Mouse (Mus musculus) MEL (cell line): Measurements from ENCODE around the gene Ppip5k1. TPM values are rescaled to one million over a fixed set of nuclear protein-coding genes. Genes with fewer than 3 reads are reported as not detected.

Experiments used
- DNase-seq: peaks from one replicate; pipeline ENCODE4 v3.0.0; 2011; ENCODE audit warnings: low read depth, low spot score
- H3K27ac ChIP-seq: 2 replicates; pipeline ENCODE4 v1.5.1; 2012; ENCODE audit warnings: low read depth, mild to moderate bottlenecking, control low read depth, low read length, moderate library complexity; ENCODE audit not compliant: control insufficient read depth
- H3K27me3 ChIP-seq, 2 experiments: fragments of 150-350 bp in 1 of 2; sonication (generic) in 1 of 2; 2 replicates each; pipeline ENCODE4 v1.6.1; 2012; ENCODE audit warnings: low read length in 2 of 2, mild to moderate bottlenecking in 2 of 2, improper control_type of control experiment in 1 of 2, moderate library complexity in 1 of 2; ENCODE audit not compliant: insufficient read depth in 2 of 2, control insufficient read depth in 1 of 2
- H3K36me3 ChIP-seq, 2 experiments: 2 replicates each; pipeline ENCODE4 v1.6.1; 2012 to 2014; ENCODE audit warnings: low read length in 2 of 2, improper control_type of control experiment in 1 of 2, inconsistent platforms in 1 of 2, mild to moderate bottlenecking in 1 of 2; ENCODE audit not compliant: insufficient read depth in 2 of 2, control insufficient read depth in 1 of 2
- H3K4me1 ChIP-seq, 2 experiments: fragments of 150-350 bp in 1 of 2; sonication (generic) in 1 of 2; 2 replicates each; pipeline ENCODE4 v1.6.1; 2012; ENCODE audit warnings: low read length in 2 of 2, improper control_type of control experiment in 1 of 2, mild to moderate bottlenecking in 1 of 2; ENCODE audit not compliant: insufficient read depth in 2 of 2, control insufficient read depth in 1 of 2
- H3K4me3 ChIP-seq, 2 experiments: fragments of 150-350 bp in 1 of 2; sonication (generic) in 1 of 2; 2 replicates each; pipeline ENCODE4 v1.5.1; 2012; ENCODE audit warnings: low read depth in 2 of 2, low read length in 2 of 2, mild to moderate bottlenecking in 2 of 2, moderate library complexity in 2 of 2, control low read depth in 1 of 2, improper control_type of control experiment in 1 of 2; ENCODE audit not compliant: control insufficient read depth in 1 of 2, insufficient read depth in 1 of 2
- H3K79me2 ChIP-seq: 2 replicates; pipeline ENCODE4 v1.6.1; 2012; ENCODE audit warnings: mild to moderate bottlenecking, low read length, moderate library complexity; ENCODE audit not compliant: control insufficient read depth, poor library complexity, insufficient read depth
- H3K9ac ChIP-seq: 2 replicates; pipeline ENCODE4 v1.6.1; 2012; ENCODE audit warnings: low read depth, mild to moderate bottlenecking, control low read depth, low read length, moderate library complexity; ENCODE audit not compliant: control insufficient read depth, poor library complexity, severe bottlenecking
- H3K9me3 ChIP-seq: fragments of 150-350 bp; sonication (generic); replicated peaks from 2 replicates; pipeline ENCODE4 v1.6.1; 2012; ENCODE audit warnings: mild to moderate bottlenecking, low read length, improper control_type of control experiment, moderate library complexity; ENCODE audit not compliant: insufficient read depth
- BHLHE40 ChIP-seq: IDR thresholded peaks from 2 replicates; pipeline ENCODE4 v1.6.1; 2012; ENCODE audit warnings: low read depth, mild to moderate bottlenecking, inconsistent platforms, low read length, improper control_type of control experiment, borderline replicate concordance
- CHD1 ChIP-seq: IDR thresholded peaks from 2 replicates; pipeline ENCODE4 v1.6.1; 2012; ENCODE audit warnings: low read depth, mild to moderate bottlenecking, inconsistent platforms, low read length, improper control_type of control experiment
- JUND ChIP-seq: IDR thresholded peaks from 2 replicates; pipeline ENCODE4 v1.6.1; 2011; ENCODE audit warnings: low read depth, mild to moderate bottlenecking, improper control_type of control experiment, low read length
- MAFK ChIP-seq: IDR thresholded peaks from 2 replicates; pipeline ENCODE4 v1.6.1; 2011; ENCODE audit warnings: low read depth, mild to moderate bottlenecking, low read length, improper control_type of control experiment, borderline replicate concordance
- MAX ChIP-seq: IDR thresholded peaks from 2 replicates; pipeline ENCODE4 v1.6.1; 2011; ENCODE audit warnings: low read length, improper control_type of control experiment
- MYB ChIP-seq: IDR thresholded peaks from 2 replicates; pipeline ENCODE4 v1.6.1; 2011; ENCODE audit warnings: mild to moderate bottlenecking, low read depth, low read length, improper control_type of control experiment
- NRF1 ChIP-seq: IDR thresholded peaks from 2 replicates; pipeline ENCODE4 v1.6.1; 2014; ENCODE audit warnings: low read depth, mild to moderate bottlenecking, inconsistent platforms, low read length, improper control_type of control experiment, moderate library complexity; ENCODE audit not compliant: poor library complexity, insufficient read depth, severe bottlenecking
- POLR2A ChIP-seq, 2 experiments: IDR thresholded peaks; 2 replicates each; pipeline ENCODE4 v1.6.1; 2011 to 2012; ENCODE audit warnings: low read length in 2 of 2, mild to moderate bottlenecking in 2 of 2, control low read depth in 1 of 2, improper control_type of control experiment in 1 of 2, low read depth in 1 of 2, moderate library complexity in 1 of 2; ENCODE audit not compliant: control insufficient read depth in 1 of 2, insufficient read depth in 1 of 2, poor library complexity in 1 of 2
- POLR2AphosphoS5 ChIP-seq: IDR thresholded peaks from 2 replicates; pipeline ENCODE4 v1.6.1; 2012; ENCODE audit warnings: low read depth, borderline replicate concordance, mild to moderate bottlenecking, inconsistent platforms, low read length, moderate library complexity, mixed read lengths
- TAL1 ChIP-seq: IDR thresholded peaks from 2 replicates; pipeline ENCODE4 v1.6.1; 2012; ENCODE audit warnings: mild to moderate bottlenecking, inconsistent platforms, low read length, moderate library complexity, mixed read lengths
- polyA plus RNA-seq, 2 experiments: library from polyadenylated mRNA; stranded (reverse) in 1 of 2; unstranded in 1 of 2; fragments of >175 nt in 1 of 2; fragments of >200 nt in 1 of 2; gene quantifications; 2 replicates each; pipeline versions ENCODE4 v1.2.1 to v1.2.4; 2012; ENCODE audit warnings: low replicate concordance in 2 of 2, low read depth in 1 of 2; ENCODE audit not compliant: insufficient read length in 2 of 2, insufficient read depth in 1 of 2, missing spikeins in 1 of 2
- total RNA-seq: library from RNA; depleted of rRNA; stranded (reverse); fragments of 300-350 nt; gene quantifications from 2 replicates; pipeline ENCODE4 v1.2.3, GENCODE M21; 2012; rRNA removed

The Ppip5k1 gene
- total and polyA plus RNA-seq, 3 experiments, result 10.4 to 14.8 TPM; not detected in 1

GRCm38 (mm10) chr2:121270521-121271235 is 84.5 kb downstream of the Ppip5k1 start:
- DNase-seq, result no peak

GRCm38 (mm10) chr2:121268446-121268845 is 86.8 kb downstream of the Ppip5k1 start:
- no peak overlapping the region for H3K4me3 ChIP-seq
- TF ChIP-seq MYB (no peak), NRF1 (no peak), MAFK (no peak)
- no peak for DNase-seq

More at GRCm38 (mm10) chr2:121270521-121271235, 84.5 kb downstream of the Ppip5k1 start:
- Histone ChIP-seq H3K9me3 (no peaks in the 10 kb centered on the region), H3K36me3 (peaks cover under 1 to 6% of the 10 kb centered on the region in 2 experiments), H3K79me2 (peaks cover 6% of the 10 kb centered on the region; the same call in 1 of the 2 replicates), H3K27ac (no peak overlapping the region), H3K27me3 (no peaks in the 10 kb centered on the region), H3K4me3 (peak overlapping the region; percentile 82 to 100), H3K4me1 (peaks cover 3 to 7% of the 10 kb centered on the region in 2 experiments; a peak in 3 of 4 replicates), H3K9ac (peak overlapping the region; percentile 79)
- TF ChIP-seq JUND, result no peak
- no peak for TF ChIP-seq TAL1
- TF ChIP-seq NRF1, result no peak
- no peak for TF ChIP-seq BHLHE40
- no peak for TF ChIP-seq MAX
- TF ChIP-seq CHD1, result no peak
- TF ChIP-seq POLR2A (IDR thresholded peaks at IDR 0.05; ENCODE audit: control insufficient read depth in 1 of 2, insufficient read depth in 1 of 2, low read depth in 1 of 2, low read length in 2 of 2, poor library complexity in 1 of 2), result peak in 1 of 2 experiments; percentile 38; a peak in 1 of 4 replicates
- no peak for TF ChIP-seq POLR2AphosphoS5

More at GRCm38 (mm10) chr2:121268446-121268845, 86.8 kb downstream of the Ppip5k1 start:
- Histone ChIP-seq H3K27me3 (no peaks in the 10 kb centered on the region), H3K9ac (no peak overlapping the region), H3K36me3 (peaks cover 2 to 6% of the 10 kb centered on the region in 2 experiments), H3K27ac (no peak overlapping the region), H3K4me1 (peaks cover 3 to 6% of the 10 kb centered on the region in 2 experiments; a peak in 3 of 4 replicates), H3K9me3 (no peaks in the 10 kb centered on the region), H3K79me2 (peaks cover 6% of the 10 kb centered on the region; the same call in 1 of the 2 replicates)

Other genes starting within 250 kb of the Ppip5k1 start
- gene Tgm7, start 245.6 kb downstream of the Ppip5k1 start, total RNA-seq, result not detected in 2 replicates
- not detected for gene Tgm7, start 245.6 kb downstream of the Ppip5k1 start, polyA plus RNA-seq
- gene Adal, start 215.0 kb downstream of the Ppip5k1 start, total RNA-seq, result 9.3 and 10.8 TPM in 2 replicates
- gene Adal, start 215.0 kb downstream of the Ppip5k1 start, polyA plus RNA-seq, result 100 to 1,000 TPM in 1 of 2 experiments, 10 to 100 TPM in 1; 12.1 to 101 TPM
- 9.4 and 13.2 TPM in 2 replicates for gene Lcmt2, start 214.7 kb downstream of the Ppip5k1 start, total RNA-seq
- gene Lcmt2, start 214.7 kb downstream of the Ppip5k1 start, polyA plus RNA-seq, result 10 to 100 TPM in 1 of 2 experiments, not detected in 1; 12.9 TPM
- gene Tubgcp4, start 184.7 kb downstream of the Ppip5k1 start, total RNA-seq, result 27.9 and 31.3 TPM in 2 replicates
- gene Tubgcp4, start 184.7 kb downstream of the Ppip5k1 start, polyA plus RNA-seq, result 10 to 100 TPM in 1 of 2 experiments, not detected in 1; 38.9 TPM
- gene Zscan29, start 184.3 kb downstream of the Ppip5k1 start, total RNA-seq, result 6.5 and 6.7 TPM in 2 replicates
- gene Zscan29, start 184.3 kb downstream of the Ppip5k1 start, polyA plus RNA-seq, result 100 to 1,000 TPM in 1 of 2 experiments, 10 to 100 TPM in 1; 10.2 to 199 TPM
- 13.4 and 16.6 TPM in 2 replicates for gene Trp53bp1, start 84.0 kb downstream of the Ppip5k1 start, total RNA-seq
- 100 to 1,000 TPM in 1 of 2 experiments, 10 to 100 TPM in 1; 37.3 to 160 TPM for gene Trp53bp1, start 84.0 kb downstream of the Ppip5k1 start, polyA plus RNA-seq
- 0.77 and 2.6 TPM in 2 replicates for gene Map1a, start 65.8 kb downstream of the Ppip5k1 start, total RNA-seq
- 1 to 10 TPM in 1 of 2 experiments, not detected in 1; 9.4 TPM for gene Map1a, start 65.8 kb downstream of the Ppip5k1 start, polyA plus RNA-seq
- gene Ckmt1, start 2.3 kb upstream of the Ppip5k1 start, total RNA-seq, result not detected in 2 replicates
- gene Ckmt1, start 2.3 kb upstream of the Ppip5k1 start, polyA plus RNA-seq, result not detected
- not detected in 2 replicates for gene Strc, start 31.8 kb upstream of the Ppip5k1 start, total RNA-seq
- not detected for gene Strc, start 31.8 kb upstream of the Ppip5k1 start, polyA plus RNA-seq
- gene Pdia3, start 58.4 kb upstream of the Ppip5k1 start, total RNA-seq, result 70.7 and 89.4 TPM in 2 replicates
- gene Pdia3, start 58.4 kb upstream of the Ppip5k1 start, polyA plus RNA-seq, result 100 to 1,000 TPM; 471 to 473 TPM
- 1.1 and 1.2 TPM in 2 replicates for gene Catsper2, start 58.4 kb upstream of the Ppip5k1 start, total RNA-seq
- 1 to 10 TPM in 1 of 2 experiments, not detected in 1; 2.5 TPM for gene Catsper2, start 58.4 kb upstream of the Ppip5k1 start, polyA plus RNA-seq
- not detected in 2 replicates for gene Ell3, start 88.9 kb upstream of the Ppip5k1 start, total RNA-seq
- not detected for gene Ell3, start 88.9 kb upstream of the Ppip5k1 start, polyA plus RNA-seq
- 352 and 370 TPM in 2 replicates for gene Serf2, start 93.8 kb upstream of the Ppip5k1 start, total RNA-seq
- gene Serf2, start 93.8 kb upstream of the Ppip5k1 start, polyA plus RNA-seq, result 100 to 1,000 TPM in 1 of 2 experiments, not detected in 1; 469 TPM
- gene Hypk, start 97.9 kb upstream of the Ppip5k1 start, total RNA-seq, result 8.5 and 17.6 TPM in 2 replicates
- gene Hypk, start 97.9 kb upstream of the Ppip5k1 start, polyA plus RNA-seq, result 10 to 100 TPM in 1 of 2 experiments, not detected in 1; 79.7 TPM
- gene Serinc4, start 101.4 kb upstream of the Ppip5k1 start, total RNA-seq, result 0.75 and 1.2 TPM in 2 replicates
- gene Serinc4, start 101.4 kb upstream of the Ppip5k1 start, polyA plus RNA-seq, result under 1 TPM in 1 of 2 experiments, not detected in 1; 0.38 TPM
- gene Mfap1b, start 118.7 kb upstream of the Ppip5k1 start, total RNA-seq, result 17.2 and 20.3 TPM in 2 replicates
- gene Mfap1b, start 118.7 kb upstream of the Ppip5k1 start, polyA plus RNA-seq, result 10 to 100 TPM in 1 of 2 experiments, not detected in 1; 19.1 TPM
- 23.5 and 23.8 TPM in 2 replicates for gene Mfap1a, start 151.3 kb upstream of the Ppip5k1 start, total RNA-seq
- gene Mfap1a, start 151.3 kb upstream of the Ppip5k1 start, polyA plus RNA-seq, result 10 to 100 TPM in 1 of 2 experiments, not detected in 1; 29.3 TPM
- 23.2 and 23.5 TPM in 2 replicates for gene Wdr76, start 151.3 kb upstream of the Ppip5k1 start, total RNA-seq
- gene Wdr76, start 151.3 kb upstream of the Ppip5k1 start, polyA plus RNA-seq, result 10 to 100 TPM in 1 of 2 experiments, not detected in 1; 21.8 TPM